Mouse (Mus musculus) kidney, postnatal 25 days (tissue): ENCODE measurements around the gene Colgalt1.
A peak's percentile ranks its signal among the peaks of the same experiment; 100 is the strongest.

Source experiments
- DNase-seq, 2 experiments: peaks; one replicate each; pipeline ENCODE4 v3.0.0; 2021; ENCODE audit warnings: mixed read lengths in 2 of 2

Colgalt1 gene

DNA sequence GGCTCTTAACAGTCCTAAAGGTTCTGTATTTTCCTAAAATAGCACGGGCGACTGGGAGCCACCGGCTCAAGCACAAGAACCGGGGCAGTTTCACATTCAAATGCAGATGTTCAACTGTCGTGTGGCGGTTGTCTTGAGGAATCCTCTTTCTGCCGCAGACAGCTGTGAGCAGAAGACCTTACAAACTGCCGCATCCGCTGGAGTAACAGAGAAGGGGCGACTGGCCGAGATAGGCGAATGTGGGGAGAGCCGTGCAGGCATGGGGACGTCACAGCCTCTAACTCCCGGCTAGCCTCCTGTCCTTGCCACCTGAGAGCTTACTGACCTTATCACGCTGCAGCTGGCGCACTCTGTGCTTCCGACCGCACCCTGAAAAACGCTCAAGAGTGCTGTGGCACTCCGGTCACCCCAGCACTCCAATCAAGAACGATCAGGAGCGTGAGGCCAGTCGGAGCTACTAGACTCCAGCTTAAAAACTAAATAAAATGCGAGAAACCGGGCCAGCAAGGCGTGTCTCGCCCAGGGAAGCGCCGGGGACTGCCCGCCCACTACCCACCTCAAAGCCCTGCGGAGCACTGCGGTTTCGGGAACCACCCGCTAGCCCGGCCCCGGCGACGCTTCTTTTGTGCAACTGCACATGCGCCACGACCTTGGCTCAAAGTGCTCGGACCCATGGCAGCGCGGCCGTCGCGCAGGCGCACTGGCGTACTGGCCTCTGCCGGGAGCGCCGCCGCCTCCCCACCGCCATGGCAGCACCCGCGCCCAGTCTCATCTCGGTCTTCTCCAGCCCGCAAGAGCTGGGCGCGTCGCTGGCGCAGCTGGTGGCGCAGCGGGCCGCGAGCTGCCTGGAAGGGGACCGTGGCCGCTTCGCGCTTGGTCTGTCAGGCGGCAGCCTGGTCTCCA, 19.1 kb upstream of the Colgalt1 start, which contains the start of gene Pgls:
Gene Pgls (plus strand): TSS at position 706 of the 903 bp plus-strand sequence.
- peak; percentile 96 to 98 for DNase-seq

DNA sequence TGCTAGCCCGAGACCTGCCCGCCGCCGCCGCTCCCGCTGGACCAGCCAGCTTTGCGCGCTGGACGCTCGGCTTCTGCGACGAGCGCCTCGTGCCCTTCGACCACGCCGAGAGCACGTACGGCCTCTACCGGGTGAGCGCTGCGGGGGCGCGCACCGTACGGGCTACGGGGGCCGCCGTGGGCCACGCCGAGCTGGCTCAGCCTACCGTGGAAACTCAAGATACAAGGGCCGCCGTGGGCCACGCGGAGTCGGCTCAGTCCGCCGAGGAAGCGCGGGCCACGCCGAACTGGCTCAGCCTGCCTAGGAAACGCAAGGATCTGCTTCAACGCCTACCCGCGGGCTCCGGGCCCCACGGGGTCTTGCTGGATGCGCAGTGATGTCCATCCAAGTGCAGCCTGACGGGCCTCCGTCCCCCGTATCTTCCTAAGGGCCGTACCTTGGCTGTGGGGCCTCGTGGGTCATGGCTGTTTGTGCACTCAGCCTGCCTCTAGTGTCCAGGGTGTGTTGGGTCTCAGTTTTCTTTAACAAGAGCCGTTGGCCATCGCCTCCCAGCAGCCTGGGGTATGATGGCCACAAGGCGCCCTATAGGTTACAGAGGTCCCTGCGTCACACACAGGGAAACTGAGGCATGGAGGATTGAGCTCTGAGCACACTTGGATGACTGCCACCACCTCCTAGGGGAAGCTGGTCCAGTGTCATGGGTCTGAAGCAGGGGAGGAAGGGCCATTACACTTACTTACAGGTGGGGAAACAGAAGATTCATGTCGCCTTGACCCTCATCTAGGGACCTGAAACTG, 18.2 kb upstream of the Colgalt1 start:
- DNase-seq, result peak; percentile 80 to 93

DNA sequence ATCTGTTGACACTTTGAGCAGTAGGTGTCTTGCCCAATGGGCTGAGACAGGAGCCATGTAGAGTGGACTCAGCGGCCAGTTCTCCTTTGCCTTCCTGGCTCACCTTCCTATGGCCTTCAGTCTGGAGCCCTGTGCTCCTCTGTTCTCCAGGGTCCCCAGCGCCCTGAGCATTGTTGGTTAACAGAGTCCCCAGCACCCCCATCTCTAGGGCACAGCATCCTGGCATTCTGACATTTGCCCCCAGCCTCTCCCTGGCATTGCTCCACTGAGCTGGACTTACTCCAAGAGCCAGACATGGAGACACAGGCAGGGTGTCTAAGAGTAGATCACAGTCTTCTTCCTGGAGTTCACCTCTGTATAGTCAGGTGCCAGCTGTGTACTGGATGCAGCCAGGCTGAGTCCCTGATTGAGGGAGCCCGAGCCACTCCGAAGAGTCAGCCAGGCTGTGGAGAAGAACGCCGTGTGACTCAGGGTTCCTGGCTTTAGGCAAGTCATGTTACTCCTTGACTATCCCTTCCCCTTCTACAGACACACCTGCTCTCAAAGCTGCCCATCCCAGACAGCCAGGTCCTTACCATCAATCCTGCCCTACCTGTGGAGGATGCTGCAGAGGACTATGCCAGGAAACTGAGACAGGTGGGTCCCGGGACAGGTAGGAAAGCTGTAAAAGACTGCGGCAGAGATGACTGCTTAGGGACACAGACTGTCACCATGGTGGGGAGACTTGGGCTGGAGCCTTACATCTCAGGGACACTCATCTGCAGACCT, 17.1 kb upstream of the Colgalt1 start:
- peak; percentile 34 to 48 for DNase-seq

DNA sequence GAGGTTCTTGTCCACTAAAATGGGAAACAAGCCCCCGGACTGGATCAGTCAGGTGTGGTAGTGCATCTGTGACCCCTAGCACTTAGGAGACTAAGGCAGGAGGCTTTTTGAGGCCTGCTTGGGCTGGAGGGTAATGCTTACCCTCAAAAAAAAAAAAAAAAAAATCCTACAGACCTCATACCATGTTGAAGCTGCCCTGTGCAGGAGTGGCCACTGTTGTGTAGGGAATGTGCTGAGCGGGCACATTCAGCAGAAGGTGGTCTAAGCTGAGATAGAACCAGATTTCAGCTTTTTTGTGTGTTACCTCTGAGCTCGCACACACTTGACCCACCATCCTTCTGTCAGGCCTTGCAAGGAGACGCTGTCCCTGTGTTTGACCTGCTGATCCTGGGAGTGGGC, 16.5 kb upstream of the Colgalt1 start:
- no peak for DNase-seq

DNA sequence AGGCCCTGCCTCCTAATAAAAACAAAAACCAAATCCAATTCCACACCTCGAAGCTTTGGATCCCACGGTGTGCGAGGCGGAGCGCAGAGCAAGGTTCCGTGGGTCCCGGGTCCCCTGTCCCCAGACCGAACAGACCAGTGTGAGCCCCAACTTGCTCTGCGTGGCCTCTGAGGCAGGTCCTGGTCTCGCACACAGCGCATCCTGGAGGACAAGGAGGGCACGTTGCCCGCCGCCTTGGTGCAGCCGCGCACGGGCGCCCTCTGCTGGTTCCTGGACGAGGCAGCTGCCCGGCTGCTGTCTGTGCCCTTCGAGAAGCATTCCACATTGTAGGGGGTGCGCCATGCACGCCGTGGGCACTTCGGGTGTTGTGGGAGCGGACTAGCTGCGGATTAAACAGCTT, 14.9 kb upstream of the Colgalt1 start:
- DNase-seq, result peak; percentile 89 to 93

DNA sequence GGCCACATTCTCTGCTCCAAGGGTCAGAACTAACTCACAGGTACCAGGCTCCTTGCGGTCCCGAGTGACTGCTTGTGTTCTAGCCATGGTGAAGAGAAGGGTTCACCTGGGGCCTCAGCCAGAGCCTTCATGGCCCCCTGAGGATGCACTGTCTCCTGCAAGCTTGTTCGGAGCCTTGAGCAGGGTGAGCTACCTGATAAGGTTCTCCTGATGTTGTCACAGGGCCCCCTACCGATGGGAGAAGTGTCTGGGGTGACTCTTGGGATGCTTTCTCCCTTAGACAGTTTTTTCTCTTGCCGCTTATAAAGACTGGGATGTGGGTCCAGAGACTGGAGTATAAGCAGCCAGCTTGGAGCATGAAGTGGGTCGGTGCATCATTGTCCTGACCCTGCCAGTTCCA, 14.4 kb upstream of the Colgalt1 start:
- DNase-seq, result peak in 1 of 2 experiments; percentile 22

DNA sequence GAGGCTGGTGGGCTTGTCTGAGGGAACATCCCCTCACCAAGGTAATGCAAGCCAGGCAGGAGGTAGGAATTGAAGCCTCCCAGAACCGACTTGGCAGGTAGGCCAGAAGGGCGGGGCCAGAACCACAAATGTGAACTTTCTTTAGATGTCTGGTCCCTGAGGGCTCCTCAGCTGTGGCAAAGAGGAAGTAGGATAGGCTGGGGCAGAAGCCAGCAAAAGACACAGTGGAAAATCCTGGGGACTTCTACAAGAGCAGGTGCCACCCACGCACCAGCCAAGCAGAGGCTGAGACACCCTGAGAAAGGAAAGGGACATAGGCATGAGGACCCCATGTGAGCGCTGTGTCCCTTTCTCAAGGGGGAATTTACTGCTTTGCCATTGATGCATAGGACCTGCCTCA, 14.0 kb upstream of the Colgalt1 start:
- DNase-seq, result no peak

DNA sequence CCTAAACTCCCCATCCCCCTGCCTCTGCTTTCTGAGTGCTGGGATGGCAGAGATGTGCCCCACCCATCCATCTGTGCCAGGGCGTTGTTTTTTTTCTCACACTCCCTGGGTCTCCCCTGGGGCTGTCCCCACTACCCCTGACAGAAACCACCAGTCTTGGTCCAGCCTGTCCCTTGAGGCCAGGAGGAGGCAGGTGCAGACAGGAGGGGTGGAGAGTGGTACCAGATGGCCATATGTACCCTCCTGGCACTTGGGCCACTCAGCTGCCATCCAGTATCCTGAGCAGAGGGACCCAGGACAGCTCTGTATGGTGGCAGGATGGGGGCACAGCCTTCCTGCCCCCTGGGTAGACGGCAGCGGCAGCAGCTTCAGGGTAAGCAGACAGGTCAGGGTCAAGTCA, 13.3 kb upstream of the Colgalt1 start, which contains the start of gene Fam129c:
Gene Fam129c (plus strand): TSS at position 198 of the 400 bp plus-strand sequence.
- no peak for DNase-seq

DNA sequence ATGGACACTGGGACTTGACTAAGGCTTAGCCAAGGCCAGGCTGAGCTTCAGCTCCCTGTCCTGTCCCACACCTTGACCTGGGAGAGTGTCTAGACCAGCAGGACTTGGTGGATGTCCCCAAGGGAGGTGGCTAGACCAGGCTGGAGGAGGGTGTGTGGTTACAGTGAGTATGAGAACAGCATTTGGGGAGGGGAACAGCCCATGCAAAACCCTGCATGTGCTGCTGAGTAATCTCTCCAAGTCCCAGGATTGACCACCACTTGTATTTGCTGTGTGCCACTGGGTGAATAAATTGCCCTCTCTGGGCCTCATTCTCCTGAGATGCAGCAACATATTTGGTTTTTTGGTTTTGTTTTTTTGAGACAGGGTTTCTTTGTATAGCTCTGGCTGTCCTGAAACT, 12.4 kb upstream of the Colgalt1 start:
- DNase-seq, result no peak

DNA sequence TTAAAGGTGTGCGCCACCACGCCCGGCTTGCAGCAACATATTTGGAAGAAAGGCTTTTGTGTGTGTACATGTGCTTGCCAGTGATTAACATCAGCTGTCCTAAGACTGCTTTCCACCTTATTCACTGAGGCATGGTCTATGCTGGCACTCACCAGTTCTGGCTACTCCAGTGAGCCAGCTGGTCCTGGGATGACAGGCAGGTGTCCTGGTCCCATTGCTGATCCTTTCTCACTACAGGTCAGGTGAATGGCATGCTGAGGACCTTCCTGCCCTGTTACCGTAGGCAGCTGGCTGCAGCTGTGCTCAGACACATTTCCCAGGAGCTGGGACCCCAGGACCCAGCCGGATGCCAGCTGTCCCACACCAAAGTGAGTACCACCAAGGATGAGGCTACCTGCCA, 12.0 kb upstream of the Colgalt1 start:
- DNase-seq, result no peak

DNA sequence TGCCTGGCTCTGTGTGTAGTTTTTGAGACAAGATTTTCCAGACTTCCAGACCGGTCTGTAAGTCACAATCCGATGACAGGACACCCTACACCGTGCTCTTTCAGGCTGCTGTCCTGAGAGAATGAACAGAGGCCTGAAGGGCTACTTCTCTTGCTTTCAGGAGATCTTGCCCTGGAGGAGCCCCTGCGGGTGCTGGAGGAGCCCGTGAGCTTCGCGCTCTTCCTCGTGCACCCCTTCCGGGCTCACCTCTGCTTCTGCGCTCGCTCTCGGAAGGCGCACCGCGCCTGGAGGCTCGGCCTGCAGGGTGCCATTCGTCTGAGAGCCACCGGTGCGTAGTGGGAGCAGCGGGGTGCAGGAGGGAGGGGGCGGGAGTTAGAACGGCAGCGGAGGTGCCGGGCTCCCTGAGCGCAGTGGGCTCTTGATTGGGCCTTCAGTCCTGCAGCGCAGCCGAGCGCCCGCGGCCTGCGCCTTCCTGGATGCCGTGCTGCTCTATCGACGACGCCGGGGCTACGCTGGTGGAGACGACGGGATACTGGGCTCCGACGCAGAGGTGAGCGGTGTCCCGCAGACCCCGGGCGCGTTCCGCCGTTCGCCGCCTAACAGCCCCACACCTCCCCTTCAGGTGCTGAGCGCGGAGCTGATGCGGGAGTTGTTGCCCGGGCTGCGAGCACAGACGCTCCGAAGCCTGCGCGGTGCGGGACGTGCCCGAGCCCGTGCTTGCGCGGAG, 8.7 kb upstream of the Colgalt1 start:
- no peak for DNase-seq

DNA sequence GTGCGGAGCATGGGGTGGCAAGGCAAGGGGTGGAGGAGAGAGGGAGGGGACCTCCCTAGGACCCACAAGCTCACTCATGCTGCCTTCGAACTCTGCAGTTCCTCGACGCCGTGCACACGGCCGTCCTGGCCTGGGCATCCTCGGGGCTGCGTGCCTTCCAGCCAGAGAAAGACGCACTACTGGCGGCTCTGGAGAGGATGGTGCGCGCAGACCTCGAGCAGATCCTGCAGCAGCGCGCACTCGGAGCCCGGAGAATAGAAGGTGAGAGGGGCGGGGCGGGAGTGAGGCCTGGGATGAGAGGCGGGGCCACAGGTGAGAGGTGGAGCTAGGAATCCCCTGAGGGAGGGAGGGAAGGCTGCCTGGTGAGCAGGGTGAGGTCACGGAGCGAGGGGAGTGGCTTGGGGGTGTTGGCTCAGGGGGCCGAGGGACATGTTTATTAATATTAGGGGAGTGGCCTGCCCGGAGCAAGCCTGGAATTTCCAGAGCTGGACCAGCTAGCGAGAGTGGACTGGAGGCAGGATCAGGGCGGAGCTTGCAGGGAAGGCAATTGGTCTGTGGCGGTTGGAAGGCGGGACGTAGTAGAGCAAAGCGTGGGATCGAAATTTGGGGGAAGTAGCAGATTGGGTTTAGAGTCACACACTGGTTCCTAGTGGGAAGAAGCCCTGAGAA, 8.0 kb upstream of the Colgalt1 start:
- DNase-seq, result peak; percentile 92 to 96

DNA sequence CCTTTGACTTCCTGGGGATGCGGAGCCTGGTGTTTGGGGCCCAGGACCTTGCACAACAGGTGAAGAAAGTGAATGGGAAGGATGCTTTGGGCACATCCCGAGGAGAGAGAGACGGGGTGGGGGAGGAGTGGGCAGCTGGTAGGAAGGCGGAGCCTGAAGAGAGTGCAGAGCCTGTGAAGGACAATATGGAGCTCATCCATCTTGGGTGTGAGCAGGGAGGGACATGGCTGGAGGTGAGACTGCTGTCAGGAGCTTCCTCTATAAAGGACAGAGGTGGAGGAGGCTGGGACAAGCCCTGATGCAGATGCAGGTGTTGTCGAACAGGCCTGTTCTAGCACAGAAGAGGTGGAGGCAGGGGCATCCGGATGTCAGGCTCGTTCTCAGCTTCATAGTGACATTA, 6.8 kb upstream of the Colgalt1 start:
- no peak for DNase-seq

DNA sequence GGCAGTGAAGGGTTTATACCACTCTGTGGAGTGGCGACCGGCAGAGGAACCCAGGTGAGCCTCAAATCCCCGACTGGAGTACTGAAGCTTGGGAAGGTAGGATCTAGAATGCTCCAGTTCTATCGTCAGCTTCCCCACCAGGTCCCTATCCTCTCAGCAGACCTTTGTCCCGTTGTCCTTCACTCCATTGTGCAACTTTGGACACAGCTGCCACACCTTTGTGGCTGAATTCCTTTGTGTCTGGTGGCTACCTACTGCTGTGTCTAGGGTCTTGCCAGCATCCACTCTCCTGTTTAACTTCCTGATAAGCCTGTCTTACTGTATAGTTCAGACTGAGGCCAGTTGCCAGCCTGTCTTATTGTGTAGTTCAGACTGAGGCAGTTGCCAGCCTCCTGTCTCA, 1.3 kb downstream of the Colgalt1 start:
- no peak for DNase-seq

DNA sequence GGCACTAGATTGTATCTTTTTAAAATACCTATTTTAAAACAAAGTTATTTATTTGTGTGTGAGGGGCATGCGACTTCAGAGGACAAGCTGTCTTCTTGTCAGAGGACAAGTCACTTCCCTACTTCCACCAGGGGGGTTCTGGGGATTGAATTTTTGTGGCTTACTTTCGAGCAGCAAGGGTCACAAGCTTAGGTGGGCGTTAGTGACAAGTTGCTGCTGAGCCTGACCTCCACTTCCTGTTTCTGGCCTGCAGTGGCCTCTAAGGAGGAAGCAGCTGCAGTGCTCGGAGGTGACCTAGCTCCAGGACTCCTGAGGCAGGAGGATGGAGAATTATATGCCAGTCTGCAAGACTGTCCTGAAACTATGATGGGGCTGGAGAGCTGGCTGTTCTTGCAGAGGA, 2.6 kb downstream of the Colgalt1 start:
- DNase-seq, result no peak

DNA sequence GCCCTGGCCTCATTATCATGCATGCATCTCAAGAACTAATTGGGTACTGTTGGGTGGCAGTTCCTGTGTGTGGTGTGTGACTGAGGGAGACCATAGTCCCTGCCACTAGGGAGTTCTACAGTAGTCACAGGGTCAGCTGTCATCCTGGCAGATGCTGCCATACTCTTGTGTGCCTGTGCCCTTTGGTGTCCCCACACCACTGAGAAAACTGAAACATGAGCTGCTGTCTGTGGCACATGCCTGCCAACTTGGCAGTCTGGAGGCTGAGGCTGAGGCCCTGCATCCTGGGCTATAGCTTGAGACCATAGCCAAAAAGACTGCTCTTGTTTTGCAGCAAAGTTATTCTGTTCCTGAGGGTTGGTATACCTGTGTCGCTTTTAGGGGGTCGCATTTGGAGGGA, 9.0 kb downstream of the Colgalt1 start:
- no peak for DNase-seq

DNA sequence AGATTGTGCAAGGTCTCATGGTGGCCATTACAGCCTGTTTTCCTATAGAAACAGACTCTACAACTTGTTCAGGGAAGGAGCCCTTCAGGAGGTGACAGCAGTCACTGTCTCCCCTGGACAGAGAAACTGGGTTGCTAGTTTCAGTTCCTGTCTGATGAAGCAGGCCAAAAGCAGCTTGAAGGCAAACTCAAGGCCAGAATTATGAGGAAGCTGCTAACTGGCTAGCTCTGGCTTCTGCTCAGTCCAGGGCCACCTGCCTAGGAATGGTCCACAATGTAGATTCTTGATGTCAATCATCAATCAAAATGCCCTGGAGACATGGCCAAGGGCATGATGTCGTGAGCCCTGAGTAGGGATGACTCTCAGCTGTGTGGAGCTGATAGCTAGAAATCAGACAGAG, 14.3 kb downstream of the Colgalt1 start:
- DNase-seq, result no peak

DNA sequence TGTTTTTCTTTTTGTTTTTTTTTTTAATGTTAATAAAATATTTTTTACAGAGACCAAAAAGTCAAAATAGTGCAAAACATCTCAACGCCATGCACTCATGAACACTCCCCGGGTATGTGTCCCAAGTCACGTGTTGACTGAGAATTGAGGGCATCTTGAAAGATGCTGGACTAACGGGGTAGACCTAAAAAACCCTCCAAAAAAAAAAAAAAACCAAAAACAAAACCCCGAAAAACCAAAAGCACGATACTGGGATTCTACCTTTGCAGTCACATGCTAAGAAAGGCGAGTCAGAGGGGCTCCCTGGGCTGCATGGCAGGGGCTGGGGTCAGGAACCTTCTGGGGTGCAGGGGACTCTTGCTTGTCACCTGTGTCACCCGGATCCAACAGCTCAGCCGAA, 16.0 kb downstream of the Colgalt1 start:
- no peak for DNase-seq

DNA sequence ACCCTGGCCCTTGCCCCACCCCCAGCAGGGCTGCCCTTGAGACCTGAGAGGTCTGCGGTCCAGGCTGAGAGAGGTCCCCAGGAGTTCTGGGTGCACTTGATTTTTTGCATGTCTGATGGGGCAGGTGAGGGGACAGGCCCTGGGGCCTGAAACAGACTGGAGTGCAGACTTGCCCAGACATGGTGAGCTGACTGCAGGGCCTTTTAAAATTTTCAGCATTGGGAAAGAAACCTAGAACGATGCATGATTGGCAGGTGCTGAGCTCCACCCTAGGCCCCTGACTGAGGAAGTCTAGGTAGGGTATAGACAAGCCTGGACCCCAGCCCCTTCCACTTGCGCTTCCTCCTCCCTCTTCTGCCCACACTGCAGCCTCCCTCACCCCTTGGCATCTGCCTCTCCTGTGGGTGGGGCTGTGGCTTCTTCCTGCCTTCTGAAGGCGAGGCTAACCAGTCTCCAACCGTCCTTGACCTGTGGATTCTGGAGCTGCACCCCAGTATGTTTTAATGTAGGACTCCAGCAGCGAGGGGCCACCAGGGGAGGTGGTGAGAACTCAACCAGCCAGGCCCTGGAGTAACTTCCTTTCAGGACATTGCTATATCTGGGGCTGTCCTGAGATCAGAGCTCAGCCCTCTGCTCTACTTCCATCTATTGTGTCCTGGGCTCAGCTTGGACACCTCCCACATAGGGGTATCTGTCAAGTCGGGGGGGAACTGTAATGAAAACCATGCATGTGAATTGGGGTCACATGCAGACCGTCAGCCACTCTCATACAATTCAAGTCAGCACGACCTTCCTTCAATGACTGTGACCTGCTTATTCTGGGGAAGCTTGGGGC, 16.7 kb downstream of the Colgalt1 start:
- no peak for DNase-seq

DNA sequence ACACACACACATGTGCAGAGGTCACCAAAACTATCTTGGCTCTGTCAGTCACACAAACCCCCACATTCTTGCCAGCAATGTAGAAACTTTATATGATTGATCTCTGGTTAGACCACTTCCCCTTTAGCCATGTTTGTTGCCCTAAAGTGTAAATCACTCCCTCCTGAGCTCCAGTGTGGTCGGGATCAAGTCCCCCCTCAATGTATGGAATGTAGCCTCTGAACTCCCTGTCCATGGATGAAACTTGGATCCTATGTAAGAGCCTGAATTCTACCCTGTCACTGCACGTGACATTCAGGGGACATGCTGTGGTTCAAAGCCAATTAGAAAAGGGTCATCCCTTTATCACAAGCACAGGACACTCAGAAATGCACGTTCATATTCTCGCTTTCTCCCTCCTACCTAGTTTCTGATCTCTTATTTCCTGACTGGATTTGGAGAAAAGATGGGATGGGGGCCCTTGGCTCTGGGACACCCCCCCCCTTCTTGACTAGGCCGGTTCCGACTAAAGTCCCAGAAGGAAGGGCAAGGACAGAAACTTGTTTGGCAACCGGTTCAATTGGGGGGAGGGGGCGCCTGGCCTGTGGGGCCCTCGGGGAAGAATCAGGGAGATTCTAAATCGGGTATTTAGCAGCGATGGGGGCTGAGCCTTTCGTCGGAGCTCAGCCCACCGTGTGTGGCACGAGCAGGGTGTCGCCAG, 17.7 kb downstream of the Colgalt1 start:
- no peak for DNase-seq
